Mouse (Mus musculus) megakaryocyte-erythroid progenitor cell, adult 5-6 weeks (primary cell): ENCODE measurements around the gene Lbhd1. TPM values are rescaled to one million over a fixed set of nuclear protein-coding genes. Genes with fewer than 3 reads are reported as not detected.
A peak's percentile ranks its signal among the peaks of the same experiment; 100 is the strongest.

Experiments used
- ATAC-seq: replicated peaks from 2 replicates; pipeline ENCODE4 v1.8.0; 2016; ENCODE audit warnings: mild to moderate bottlenecking, inconsistent platforms; ENCODE audit not compliant: severe bottlenecking, poor library complexity, low FRiP score, low TSS enrichment
- total RNA-seq, 2 experiments: library from RNA; stranded (forward) in 1 of 2; stranded (reverse) in 1 of 2; fragments of 200-1000, 215-1000 nt in 1 of 2; fragments of >200 nt in 1 of 2; fragmentation: Nextera tagmentation in 1 of 2; gene quantifications; 2 replicates each; pipeline ENCODE4 v1.2.3; 2014 to 2017

The Lbhd1 gene
- total RNA-seq, 2 experiments from 2014 or later = 18.4 to 27.8 TPM

GRCm38 (mm10) chr19:8899079-8899478, 15.5 kb downstream of the Lbhd1 start:
- ATAC-seq = no peak

- ATAC-seq = no peak
Measured at GRCm38 (mm10) chr19:8903412-8903811, 19.9 kb downstream of the Lbhd1 start.

- ATAC-seq = no peak
Measured at GRCm38 (mm10) chr19:8908531-8908930, 25.0 kb downstream of the Lbhd1 start.

DNA sequence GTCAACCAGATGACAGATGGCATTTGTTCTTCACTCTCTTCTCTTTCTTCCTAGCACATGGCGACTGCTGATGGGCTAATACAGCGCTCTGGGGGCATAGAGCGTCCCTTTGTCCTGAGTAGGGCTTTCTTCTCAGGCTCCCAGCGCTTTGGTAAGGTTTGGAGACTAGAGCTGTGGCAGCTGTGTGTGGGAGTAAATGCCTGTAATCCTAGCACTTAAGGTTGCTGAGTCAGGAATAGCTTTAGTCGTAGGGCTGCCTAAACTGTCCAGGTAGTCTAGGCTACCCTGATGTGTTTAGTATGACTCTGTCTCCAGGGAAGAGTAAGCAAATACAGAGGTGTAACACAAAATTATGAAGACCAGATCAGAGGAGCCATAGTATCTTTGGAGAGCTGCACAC, 28.3 kb downstream of the Lbhd1 start:
- ATAC-seq = no peak

DNA sequence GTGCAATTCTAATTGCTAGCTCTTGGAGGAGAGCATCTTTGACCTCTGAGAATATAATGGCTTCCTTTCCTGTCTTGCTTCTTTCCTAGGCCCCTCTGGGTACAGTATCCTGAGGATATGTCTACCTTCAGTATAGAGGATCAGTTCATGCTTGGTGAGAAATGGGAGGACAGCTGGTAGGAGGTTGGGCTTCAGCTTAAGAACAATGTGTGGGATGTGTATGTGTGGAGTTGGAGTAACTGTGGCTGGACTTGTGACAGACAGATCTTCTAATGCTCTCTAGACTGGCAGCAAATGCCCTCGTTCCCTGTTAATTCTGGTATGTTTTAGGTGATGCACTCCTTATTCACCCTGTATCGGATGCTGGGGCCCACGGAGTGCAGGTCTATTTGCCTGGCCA, 30.7 kb downstream of the Lbhd1 start:
- no peak for ATAC-seq

GRCm38 (mm10) chr19:8919000-8919399, 35.5 kb downstream of the Lbhd1 start:
- ATAC-seq = no peak

- ATAC-seq = no peak
Measured at GRCm38 (mm10) chr19:8919684-8920072, 36.1 kb downstream of the Lbhd1 start.

- peak; percentile 89 for ATAC-seq
Measured at GRCm38 (mm10) chr19:8920073-8920736, 36.7 kb downstream of the Lbhd1 start, which contains the start of gene B3gat3. TSS of gene B3gat3 (plus strand) at chr19:8920374.

DNA sequence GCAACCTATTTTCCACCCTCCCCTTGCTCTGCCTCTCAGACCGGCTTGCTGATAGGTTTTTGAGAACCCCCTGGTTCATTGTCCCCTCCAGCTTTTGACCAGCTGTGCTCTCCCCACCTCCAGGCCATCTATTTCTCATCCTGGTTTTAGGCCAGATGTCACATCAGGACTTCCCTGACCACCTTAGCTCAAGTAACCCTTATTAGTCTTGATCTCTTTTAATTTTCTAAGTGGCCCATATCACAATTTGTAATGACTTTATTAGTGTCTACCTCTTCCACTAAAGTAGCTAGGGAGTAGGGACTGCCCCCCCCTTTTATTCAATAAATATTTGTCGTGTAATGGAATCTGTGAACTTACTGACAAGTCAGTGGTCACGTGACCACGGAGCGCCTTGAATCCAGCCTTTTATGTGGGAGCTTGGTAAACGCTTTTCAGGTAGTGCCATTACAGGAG, 37.3 kb downstream of the Lbhd1 start:
- ATAC-seq = 0 out of 2 replicates have a peak, but pooled peaks have one; percentile 29

DNA sequence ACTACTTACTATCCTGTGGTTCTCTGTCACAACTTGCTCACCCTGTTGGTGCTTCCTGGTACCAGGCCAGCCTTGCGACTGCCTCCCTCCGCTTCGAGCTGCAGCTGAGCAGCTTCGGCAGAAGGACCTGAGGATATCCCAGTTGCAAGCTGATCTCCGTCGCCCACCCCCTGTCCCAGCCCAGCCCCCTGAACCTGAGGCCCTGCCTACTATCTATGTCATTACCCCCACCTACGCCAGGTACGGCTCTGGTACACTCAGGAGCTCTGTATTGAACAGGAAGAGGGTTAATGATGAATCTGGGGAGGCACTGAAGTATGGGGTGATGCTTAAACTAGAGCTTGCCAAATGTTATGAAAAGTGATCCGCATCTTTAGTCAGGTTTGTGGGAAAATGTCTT, 38.2 kb downstream of the Lbhd1 start:
- ATAC-seq = no peak

GRCm38 (mm10) chr19:8926766-8927165, 43.2 kb downstream of the Lbhd1 start:
- ATAC-seq = no peak

- peak; percentile 68 for ATAC-seq
Measured at GRCm38 (mm10) chr19:8927891-8928525, 44.5 kb downstream of the Lbhd1 start.

- peak; percentile 51 for ATAC-seq
Measured at GRCm38 (mm10) chr19:8928689-8929223, 45.2 kb downstream of the Lbhd1 start.

- ATAC-seq = peak; percentile 36
Measured at GRCm38 (mm10) chr19:8929224-8930088, 45.9 kb downstream of the Lbhd1 start, which contains the start of the genes Rom1 and Eml3. TSS of gene Rom1 (minus strand) at chr19:8929356. TSS of gene Eml3 (plus strand) at chr19:8929552.

GRCm38 (mm10) chr19:8930117-8930516, 46.6 kb downstream of the Lbhd1 start:
- no peak for ATAC-seq

DNA sequence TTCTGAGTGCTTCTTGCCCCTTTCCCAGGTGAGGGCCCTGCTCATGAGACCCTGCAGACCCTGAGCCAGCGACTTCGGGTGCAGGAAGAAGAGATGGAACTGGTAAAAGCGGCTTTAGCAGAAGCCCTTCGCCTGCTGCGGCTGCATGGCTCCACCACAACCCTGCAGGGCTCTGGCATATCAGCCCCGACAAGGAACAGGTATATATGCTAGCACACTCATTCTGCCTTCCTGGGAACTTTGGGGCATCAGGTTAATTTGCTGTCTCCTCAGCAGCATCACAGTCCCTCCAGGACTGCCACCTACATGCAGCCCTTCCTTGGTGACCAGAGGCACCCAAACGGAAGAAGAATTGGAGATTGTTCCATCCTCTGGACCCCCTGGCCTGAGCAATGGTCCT, 47.2 kb downstream of the Lbhd1 start:
- ATAC-seq = no peak

DNA sequence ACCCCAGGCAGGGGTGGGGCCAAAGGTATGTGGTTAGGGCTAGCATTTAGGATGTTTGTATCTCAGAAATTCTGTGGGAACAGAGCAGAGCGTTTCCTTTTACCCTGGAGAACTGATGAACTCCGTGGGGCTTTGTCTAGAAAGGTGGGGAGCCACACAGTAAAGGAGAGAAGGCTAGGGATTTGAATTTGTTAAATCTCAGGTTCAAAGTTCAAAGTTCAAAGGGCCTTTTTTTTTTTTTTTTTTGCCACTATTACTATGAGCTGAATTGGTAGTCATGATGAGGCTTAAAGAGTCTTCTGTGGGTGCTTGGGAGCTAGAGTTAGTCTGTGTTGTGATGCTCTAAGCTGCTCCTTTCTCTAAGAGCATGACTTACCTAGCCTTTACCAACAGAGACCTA, 53.2 kb downstream of the Lbhd1 start:
- no peak for ATAC-seq

DNA sequence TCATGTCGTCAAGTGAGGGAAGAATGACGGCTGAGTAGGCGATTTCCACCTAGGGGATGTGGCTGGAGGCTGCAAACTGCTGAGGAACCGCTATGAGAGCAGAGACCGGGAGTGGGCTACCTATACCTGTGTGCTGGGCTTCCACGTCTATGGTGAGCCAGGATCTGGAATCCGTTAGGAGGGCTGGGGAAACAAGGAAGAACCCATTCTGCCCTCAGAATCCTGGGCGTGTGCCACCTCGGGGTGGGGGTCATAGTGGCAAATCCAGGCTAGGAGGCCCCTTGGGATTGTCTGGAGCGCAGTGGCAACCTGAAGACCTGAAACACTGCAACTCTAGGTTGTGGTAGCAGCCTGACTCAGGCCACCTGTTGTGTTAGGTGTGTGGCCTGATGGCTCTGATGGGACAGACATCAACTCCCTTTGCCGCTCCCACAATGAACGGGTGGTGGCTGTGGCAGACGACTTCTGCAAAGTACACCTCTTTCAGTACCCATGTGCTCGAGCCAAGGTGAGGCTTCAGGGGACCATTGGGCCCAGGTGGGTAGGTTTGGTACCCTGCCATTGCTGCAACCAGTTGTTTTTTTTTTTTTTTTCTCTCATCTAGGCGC, 57.1 kb downstream of the Lbhd1 start:
- no peak for ATAC-seq

GRCm38 (mm10) chr19:8941136-8941514, 57.6 kb downstream of the Lbhd1 start:
- ATAC-seq = no peak
